Mouse (Mus musculus): Measurements from ENCODE around the gene Dhrs1.

DNA sequence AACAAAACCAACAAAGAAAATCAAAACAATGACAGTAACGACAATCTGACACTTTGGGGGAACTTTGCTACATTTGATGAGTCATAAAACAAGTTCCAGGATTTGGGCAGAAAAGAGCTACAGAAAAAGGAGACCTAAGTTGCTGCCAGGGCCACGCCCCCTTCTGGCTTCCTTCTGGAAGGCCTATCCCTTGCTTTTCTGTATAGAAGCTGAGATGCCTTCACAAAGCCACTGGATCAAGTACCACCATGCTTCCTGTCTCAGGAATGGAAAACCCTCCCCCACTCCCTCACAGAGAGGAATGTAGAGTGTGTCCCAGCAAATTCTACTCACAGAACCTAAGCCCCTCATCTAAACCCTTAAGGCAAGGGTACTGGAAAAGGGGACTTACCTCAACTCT lies 48.5 kb upstream of the Dhrs1 start:
- TF ChIP-seq POLR2A (IDR thresholded peaks at IDR 0.05; ENCODE audit: insufficient read length, low read depth) (no peak), MAX (IDR thresholded peaks at IDR 0.05; ENCODE audit: low read depth) (no peak), E2F4 (IDR thresholded peaks at IDR 0.05; ENCODE audit: insufficient read depth) (no peak)

Data from myocyte (in vitro differentiated cells).